Mouse (Mus musculus): ENCODE data around the gene Tgfbr3. TPM values are rescaled to one million over a fixed set of nuclear protein-coding genes. Genes with fewer than 3 reads are reported as not detected.

Tgfbr3 gene
- polyA plus RNA-seq, 1 experiment: 0.13 TPM

GRCm38 (mm10) chr5:107207911-107208310 lies 81.5 kb downstream of the Tgfbr3 start:
- TF ChIP-seq GATA1 (IDR thresholded peaks at IDR 0.05; ENCODE audit: low read length): no peak

GRCm38 (mm10) chr5:107204306-107204705 lies 85.1 kb downstream of the Tgfbr3 start:
- TF ChIP-seq GATA1 (IDR thresholded peaks at IDR 0.05; ENCODE audit: low read length): no peak

- TF ChIP-seq GATA1 (IDR thresholded peaks at IDR 0.05; ENCODE audit: low read length): no peak
Observed at GRCm38 (mm10) chr5:107202801-107203559, 86.4 kb downstream of the Tgfbr3 start.

- TF ChIP-seq GATA1 (IDR thresholded peaks at IDR 0.05; ENCODE audit: low read length): no peak
Observed at GRCm38 (mm10) chr5:107201509-107202182, 87.8 kb downstream of the Tgfbr3 start.

- TF ChIP-seq GATA1 (IDR thresholded peaks at IDR 0.05; ENCODE audit: low read length): no peak
Observed at GRCm38 (mm10) chr5:107200853-107201341, 88.5 kb downstream of the Tgfbr3 start.

- TF ChIP-seq GATA1 (IDR thresholded peaks at IDR 0.05; ENCODE audit: low read length): no peak
Observed at GRCm38 (mm10) chr5:107200221-107200635, 89.2 kb downstream of the Tgfbr3 start.

- TF ChIP-seq GATA1 (IDR thresholded peaks at IDR 0.05; ENCODE audit: low read length): no peak
Observed at GRCm38 (mm10) chr5:107195751-107196395, 93.6 kb downstream of the Tgfbr3 start.

- no peak for TF ChIP-seq GATA1 (IDR thresholded peaks at IDR 0.05; ENCODE audit: low read length)
Observed at GRCm38 (mm10) chr5:107193160-107193559, 96.3 kb downstream of the Tgfbr3 start.

- TF ChIP-seq GATA1 (IDR thresholded peaks at IDR 0.05; ENCODE audit: low read length): no peak
Observed at GRCm38 (mm10) chr5:107192372-107192771, 97.1 kb downstream of the Tgfbr3 start.

- TF ChIP-seq GATA1 (IDR thresholded peaks at IDR 0.05; ENCODE audit: low read length): no peak
Observed at GRCm38 (mm10) chr5:107188551-107188950, 100.9 kb downstream of the Tgfbr3 start.

- no peak for TF ChIP-seq GATA1 (IDR thresholded peaks at IDR 0.05; ENCODE audit: low read length)
Observed at GRCm38 (mm10) chr5:107186206-107186605, 103.2 kb downstream of the Tgfbr3 start.

GRCm38 (mm10) chr5:107184158-107184883 lies 105.1 kb downstream of the Tgfbr3 start:
- no peak for TF ChIP-seq GATA1 (IDR thresholded peaks at IDR 0.05; ENCODE audit: low read length)

GRCm38 (mm10) chr5:107183537-107183936 lies 105.9 kb downstream of the Tgfbr3 start:
- TF ChIP-seq GATA1 (IDR thresholded peaks at IDR 0.05; ENCODE audit: low read length): no peak

- no peak for TF ChIP-seq GATA1 (IDR thresholded peaks at IDR 0.05; ENCODE audit: low read length)
Observed at GRCm38 (mm10) chr5:107182721-107183120, 106.7 kb downstream of the Tgfbr3 start.

- no peak for TF ChIP-seq GATA1 (IDR thresholded peaks at IDR 0.05; ENCODE audit: low read length)
Observed at GRCm38 (mm10) chr5:107181820-107182219, 107.6 kb downstream of the Tgfbr3 start.
